Comparison of ENCODE assay signal across 15 mouse cellular contexts in genomic region chr7:28818436-28818835, GRCm38 (mm10). TPM values are rescaled to one million over a fixed set of nuclear protein-coding genes. Genes with fewer than 3 reads are reported as not detected.
DNase-seq lines count a peak whose midpoint lies in the region; ATAC-seq lines count a peak whose summit lies in the region.
"Had no signal": no experiment of that assay in that cellular context is flagged by ENCODE, and none has a peak within 500 bp of the region (broad histone marks: within the 10 kb centered on the region; RNA-seq: fewer than 3 reads in every experiment).

No protein-coding gene starts in this region.

- peak overlapping the region; percentile 24; the same call in 1 of the 2 replicates for H3K4me3 ChIP-seq in forebrain, embryonic 10.5 days
- no peak overlapping the region for H3K4me3 ChIP-seq in forebrain, embryonic 14.5 days (ENCODE audit: low read depth, low read length)
- no peak overlapping the region for H3K4me3 ChIP-seq in kidney, embryonic 15.5 days (replicated peaks)
- H3K4me3 ChIP-seq in neural tube, embryonic 13.5 days = no peak overlapping the region
- H3K4me3 ChIP-seq: embryonic facial prominence, embryonic 12.5 days; forebrain, embryonic 12.5 days; megakaryocyte, embryonic 14.5 days had no signal

- H3K4me1 ChIP-seq in forebrain, embryonic 10.5 days = peaks cover 78% of the 10 kb centered on the region
- H3K4me1 ChIP-seq in forebrain, embryonic 14.5 days (ENCODE audit: control insufficient read depth, insufficient read depth, low read length) = peaks cover under 1% of the 10 kb centered on the region; the same call in 1 of the 2 replicates
- peaks cover 75% of the 10 kb centered on the region for H3K4me1 ChIP-seq in kidney, embryonic 15.5 days
- peaks cover 79% of the 10 kb centered on the region for H3K4me1 ChIP-seq in neural tube, embryonic 13.5 days (replicated peaks)

- H3K4me2 ChIP-seq in forebrain, embryonic 14.5 days (ENCODE audit: low read length) = no peak overlapping the region
- H3K4me2 ChIP-seq in kidney, embryonic 15.5 days = no peak overlapping the region
- H3K4me2 ChIP-seq in neural tube, embryonic 13.5 days = no peak overlapping the region
- H3K4me2 ChIP-seq: embryonic facial prominence, embryonic 12.5 days; forebrain, embryonic 12.5 days had no signal

- peak overlapping the region; percentile 44; the same call in 1 of the 2 replicates for H3K27ac ChIP-seq in forebrain, embryonic 10.5 days
- H3K27ac ChIP-seq in forebrain, embryonic 14.5 days (ENCODE audit: low read depth, low read length) = no peak overlapping the region
- H3K27ac ChIP-seq in kidney, embryonic 15.5 days = no peak overlapping the region
- 0 out of 2 replicates have a peak overlapping the region, but pooled peaks have one; percentile 2 for H3K27ac ChIP-seq in neural tube, embryonic 13.5 days (replicated peaks)
- H3K27ac ChIP-seq: forebrain, embryonic 12.5 days had no signal

- peaks cover 99% of the 10 kb centered on the region for H3K36me3 ChIP-seq in forebrain, embryonic 10.5 days (replicated peaks)
- H3K36me3 ChIP-seq in forebrain, embryonic 14.5 days (ENCODE audit: control insufficient read depth, insufficient read depth, low read length) = peaks cover 99% of the 10 kb centered on the region
- H3K36me3 ChIP-seq in kidney, embryonic 15.5 days = peaks cover 99% of the 10 kb centered on the region
- peaks cover 97% of the 10 kb centered on the region for H3K36me3 ChIP-seq in neural tube, embryonic 13.5 days

- no peak for ATAC-seq in forebrain, embryonic 14.5 days
- 0 out of 2 replicates have a peak, but pooled peaks have one; percentile 10 for ATAC-seq in kidney, embryonic 15.5 days (replicated peaks; ENCODE audit: low FRiP score)
- ATAC-seq in neural tube, embryonic 13.5 days (ENCODE audit: low read depth) = no peak

- H3K9ac ChIP-seq in forebrain, embryonic 14.5 days (ENCODE audit: low read length) = no peak overlapping the region
- H3K9ac ChIP-seq in kidney, embryonic 15.5 days = no peak overlapping the region
- no peak overlapping the region for H3K9ac ChIP-seq in neural tube, embryonic 13.5 days
- H3K9ac ChIP-seq: embryonic facial prominence, embryonic 12.5 days; forebrain, embryonic 12.5 days had no signal

- no peak for DNase-seq in forebrain, embryonic 10.5 days (ENCODE audit: extremely low spot score, low spot score)
- no peak for DNase-seq in forebrain, embryonic 14.5 days (ENCODE audit: low spot score)
- DNase-seq in kidney, adult 11 months = no peak
- DNase-seq in neural tube, embryonic 10.5 days (ENCODE audit: extremely low spot score, low spot score) = no peak
- no peak for DNase-seq in spleen, postnatal 14 days (ENCODE audit: low spot score in 2 of 2)
- no peak for DNase-seq in B cell, adult 2 months
- DNase-seq: adrenal gland, postnatal 14 days; liver; right cerebral cortex, adult 18-20 months; spleen, adult 18-20 months had no signal

- H3K9me3 ChIP-seq in forebrain, embryonic 10.5 days = no peaks in the 10 kb centered on the region
- no peaks in the 10 kb centered on the region for H3K9me3 ChIP-seq in forebrain, embryonic 14.5 days (replicated peaks; ENCODE audit: control insufficient read depth, low read length)
- H3K9me3 ChIP-seq in kidney, embryonic 15.5 days (replicated peaks) = no peaks in the 10 kb centered on the region
- no peaks in the 10 kb centered on the region for H3K9me3 ChIP-seq in neural tube, embryonic 13.5 days
- H3K9me3 ChIP-seq: embryonic facial prominence, embryonic 12.5 days; forebrain, embryonic 12.5 days; megakaryocyte, embryonic 14.5 days had no signal

- H3K27me3 ChIP-seq in forebrain, embryonic 10.5 days (ENCODE audit: poor library complexity, severe bottlenecking) = no peaks in the 10 kb centered on the region
- H3K27me3 ChIP-seq in forebrain, embryonic 14.5 days (replicated peaks; ENCODE audit: control insufficient read depth, insufficient read depth, low read length) = no peaks in the 10 kb centered on the region
- no peaks in the 10 kb centered on the region for H3K27me3 ChIP-seq in kidney, embryonic 15.5 days
- H3K27me3 ChIP-seq in neural tube, embryonic 13.5 days = no peaks in the 10 kb centered on the region
- H3K27me3 ChIP-seq: embryonic facial prominence, embryonic 12.5 days; forebrain, embryonic 12.5 days; megakaryocyte, embryonic 14.5 days had no signal

- WGBS in forebrain, embryonic 10.5 days = 90% methylated on average over 18 of the region's 18 CpGs
- WGBS in forebrain, embryonic 14.5 days = 88% methylated on average over 18 of the region's 18 CpGs
- WGBS in kidney, embryonic 15.5 days = 86% methylated on average over 18 of the region's 18 CpGs
- 83% methylated on average over 18 of the region's 18 CpGs for WGBS in neural tube, embryonic 13.5 days

RNA-seq across cellular contexts. Expression of gene Ech1, which starts 6.6 kb away (rescaled TPM):
- 68.5 and 72.0 TPM in 2 replicates for polyA plus RNA-seq in forebrain, embryonic 10.5 days (2016; fragmentation: Nextera tagmentation; extraction: Ambion mirVana)
- 103 and 107 TPM in 2 replicates for polyA plus RNA-seq in forebrain, embryonic 14.5 days (2014; fragmentation: Nextera tagmentation; extraction: Ambion mirVana)
- 154 and 164 TPM in 2 replicates for polyA plus RNA-seq in kidney, embryonic 15.5 days (2015; fragmentation: Nextera tagmentation; extraction: Ambion mirVana)
- 88.7 and 98.1 TPM in 2 replicates for polyA plus RNA-seq in neural tube, embryonic 13.5 days (2015; fragmentation: Nextera tagmentation; extraction: Ambion mirVana)

RNA-seq across cellular contexts. Expression of gene Hnrnpl, which starts 10.1 kb away (rescaled TPM):
- 325 and 336 TPM in 2 replicates for polyA plus RNA-seq in forebrain, embryonic 10.5 days (2016; fragmentation: Nextera tagmentation; extraction: Ambion mirVana)
- 190 and 198 TPM in 2 replicates for polyA plus RNA-seq in forebrain, embryonic 14.5 days (2014; fragmentation: Nextera tagmentation; extraction: Ambion mirVana)
- 264 and 265 TPM in 2 replicates for polyA plus RNA-seq in kidney, embryonic 15.5 days (2015; fragmentation: Nextera tagmentation; extraction: Ambion mirVana)
- polyA plus RNA-seq in neural tube, embryonic 13.5 days (2015; fragmentation: Nextera tagmentation; extraction: Ambion mirVana) = 214 and 237 TPM in 2 replicates

RNA-seq across cellular contexts. Expression of gene Lgals4, which starts 15.2 kb away (rescaled TPM):
- 2.9 and 3.1 TPM in 2 replicates for polyA plus RNA-seq in forebrain, embryonic 10.5 days (2016; fragmentation: Nextera tagmentation; extraction: Ambion mirVana)
- polyA plus RNA-seq in forebrain, embryonic 14.5 days (2014; fragmentation: Nextera tagmentation; extraction: Ambion mirVana) = 1.7 and 2.0 TPM in 2 replicates
- 12.0 and 32.1 TPM in 2 replicates for polyA plus RNA-seq in kidney, embryonic 15.5 days (2015; fragmentation: Nextera tagmentation; extraction: Ambion mirVana)
- polyA plus RNA-seq in neural tube, embryonic 13.5 days (2015; fragmentation: Nextera tagmentation; extraction: Ambion mirVana) = 5.0 and 6.2 TPM in 2 replicates

RNA-seq across cellular contexts. Expression of gene Rinl, which starts 29.7 kb away (rescaled TPM):
- 3.4 and 3.8 TPM in 2 replicates for polyA plus RNA-seq in forebrain, embryonic 10.5 days (2016; fragmentation: Nextera tagmentation; extraction: Ambion mirVana)
- polyA plus RNA-seq in forebrain, embryonic 14.5 days (2014; fragmentation: Nextera tagmentation; extraction: Ambion mirVana) = 1.3 and 1.5 TPM in 2 replicates
- 6.2 and 7.4 TPM in 2 replicates for polyA plus RNA-seq in kidney, embryonic 15.5 days (2015; fragmentation: Nextera tagmentation; extraction: Ambion mirVana)
- 1.7 and 2.6 TPM in 2 replicates for polyA plus RNA-seq in neural tube, embryonic 13.5 days (2015; fragmentation: Nextera tagmentation; extraction: Ambion mirVana)

RNA-seq across cellular contexts. Expression of gene Lgals7, which starts 45.2 kb away (rescaled TPM):
- polyA plus RNA-seq in forebrain, embryonic 10.5 days (2016; fragmentation: Nextera tagmentation; extraction: Ambion mirVana) = 0.26 and 0.42 TPM in 2 replicates
- polyA plus RNA-seq in forebrain, embryonic 14.5 days (2014; fragmentation: Nextera tagmentation; extraction: Ambion mirVana) = 2.4 and 4.2 TPM in 2 replicates
- 1.9 and 3.1 TPM in 2 replicates for polyA plus RNA-seq in kidney, embryonic 15.5 days (2015; fragmentation: Nextera tagmentation; extraction: Ambion mirVana)
- polyA plus RNA-seq in neural tube, embryonic 13.5 days (2015; fragmentation: Nextera tagmentation; extraction: Ambion mirVana) = 4.5 and 6.1 TPM in 2 replicates

Comparison
In these comparisons a context has a peak if more than half of its experiments do, and no peak if none do; other contexts are left out.
1. H3K27ac ChIP-seq: peak in forebrain, embryonic 10.5 days (single experiment) and neural tube, embryonic 13.5 days (single experiment); none in forebrain, embryonic 14.5 days (single experiment) and kidney, embryonic 15.5 days (single experiment).